Mouse (Mus musculus) lung, postnatal 0 days (tissue): ENCODE results near the gene Fyttd1. TPM values are rescaled to one million over a fixed set of nuclear protein-coding genes. Genes with fewer than 3 reads are reported as not detected.
A peak's percentile ranks its signal among the peaks of the same experiment; 100 is the strongest.

Experiments
- ATAC-seq: fragments of 200-750 bp; cut with Nextera tagmentation; 2 replicates; pipeline ENCODE4 v1.8.0; 2017; ENCODE audit warnings: moderate library complexity
- DNase-seq: peaks from one replicate; pipeline ENCODE4 v3.0.0-alpha.2; 2016; ENCODE audit warnings: low spot score
- H3K27ac ChIP-seq: fragments of 300-500 bp; sonication (generic); 2 replicates; pipeline ENCODE4 v1.5.1; 2014; ENCODE audit warnings: antibody characterized with exemption, mild to moderate bottlenecking, low read length, mixed read lengths
- H3K27me3 ChIP-seq: fragments of 300-500 bp; sonication (generic); replicated peaks from 2 replicates; pipeline ENCODE4 v1.6.1; 2014; ENCODE audit warnings: low read length, mixed read lengths; ENCODE audit not compliant: insufficient read depth
- H3K36me3 ChIP-seq: fragments of 300-500 bp; sonication (generic); 2 replicates; pipeline ENCODE4 v1.6.1; 2014; ENCODE audit warnings: low read length, mixed read lengths; ENCODE audit not compliant: insufficient read depth
- H3K4me1 ChIP-seq: fragments of 300-500 bp; sonication (generic); 2 replicates; pipeline ENCODE4 v1.6.1; 2014; ENCODE audit warnings: antibody characterized with exemption, low read depth, low read length, mixed read lengths; ENCODE audit not compliant: insufficient read depth
- H3K4me2 ChIP-seq: fragments of 300-500 bp; sonication (generic); replicated peaks from 2 replicates; pipeline ENCODE4 v1.6.1; 2014; ENCODE audit warnings: low read depth, mild to moderate bottlenecking, low read length, moderate library complexity, mixed read lengths
- H3K4me3 ChIP-seq: fragments of 300-500 bp; sonication (generic); 2 replicates; pipeline ENCODE4 v1.5.1; 2014; ENCODE audit warnings: low read depth, low read length
- H3K9ac ChIP-seq: fragments of 300-500 bp; sonication (generic); replicated peaks from 2 replicates; pipeline ENCODE4 v1.6.1; 2014; ENCODE audit warnings: low read depth, mild to moderate bottlenecking
- H3K9me3 ChIP-seq: fragments of 300-500 bp; sonication (generic); 2 replicates; pipeline ENCODE4 v1.6.1; 2016; ENCODE audit warnings: low read length, mixed read lengths
- CTCF ChIP-seq: IDR thresholded peaks from 2 replicates; pipeline ENCODE4 v1.5.1; 2016; ENCODE audit warnings: antibody characterized with exemption, mild to moderate bottlenecking
- EP300 ChIP-seq: IDR thresholded peaks from 2 replicates; pipeline ENCODE4 v1.6.1; 2016; ENCODE audit warnings: antibody characterized with exemption, mild to moderate bottlenecking, control low read depth
- WGBS: fragments of 180-500 bp; shearing (Covaris S2); extraction: QIAGEN DNeasy Blood & Tissue Kit; methylation state at CpG from one replicate; pipeline ENCODE4 v1.1.7; 2014; 5-methylcytosine and 5-hydroxymethylcytosine counted together
- polyA plus RNA-seq: library from polyadenylated mRNA; unstranded; fragments of >200 nt; fragmentation: Nextera tagmentation; extraction: Ambion mirVana; gene quantifications from 2 replicates; pipeline ENCODE4 v1.2.1, GENCODE M21; 2015

Gene Fyttd1
- polyA plus RNA-seq, 1 experiment from 2014 or later, result 63.5 TPM

GRCm38 (mm10) chr16:32901360-32902050, 24.2 kb downstream of the Fyttd1 start:
- no peak for DNase-seq
- no peak overlapping the region for H3K4me3 ChIP-seq
- no peak overlapping the region for H3K9ac ChIP-seq
- no peak overlapping the region for H3K4me2 ChIP-seq
- H3K9me3 ChIP-seq, result no peaks in the 10 kb centered on the region
- TF ChIP-seq EP300 (no peak), CTCF (no peak)
- no peaks in the 10 kb centered on the region for H3K4me1 ChIP-seq
- ATAC-seq, result no peak
- WGBS, result 80% methylated on average over 2 of the region's 2 CpGs
- H3K27ac ChIP-seq, result no peak overlapping the region
- peaks cover 12% of the 10 kb centered on the region; the same call in 1 of the 2 replicates for H3K36me3 ChIP-seq
- H3K27me3 ChIP-seq, result no peaks in the 10 kb centered on the region

- WGBS, result 59% methylated on average over 3 of the region's 3 CpGs
- no peak for ATAC-seq
Measured at GRCm38 (mm10) chr16:32902051-32902428, 24.7 kb downstream of the Fyttd1 start.

GRCm38 (mm10) chr16:32906186-32906585, 28.9 kb downstream of the Fyttd1 start:
- H3K4me2 ChIP-seq, result no peak overlapping the region
- ATAC-seq, result no peak
- WGBS, result 89% methylated on average over 2 of the region's 2 CpGs

More at GRCm38 (mm10) chr16:32902051-32902428, 24.7 kb downstream of the Fyttd1 start:
- Histone ChIP-seq H3K4me1 (no peaks in the 10 kb centered on the region), H3K36me3 (peaks cover 12% of the 10 kb centered on the region; the same call in 1 of the 2 replicates), H3K27ac (no peak overlapping the region), H3K9ac (no peak overlapping the region), H3K4me2 (no peak overlapping the region), H3K27me3 (no peaks in the 10 kb centered on the region), H3K9me3 (no peaks in the 10 kb centered on the region), H3K4me3 (no peak overlapping the region)
- no peak for TF ChIP-seq EP300
- TF ChIP-seq CTCF, result no peak
- no peak for DNase-seq

GRCm38 (mm10) chr16:32906727-32907126, 29.4 kb downstream of the Fyttd1 start:
- no peaks in the 10 kb centered on the region for H3K27me3 ChIP-seq
- TF ChIP-seq EP300, result no peak
- no peak for TF ChIP-seq CTCF
- no peak overlapping the region for H3K27ac ChIP-seq
- 60% methylated on average over 8 of the region's 8 CpGs for WGBS
- ATAC-seq (0 out of 2 replicates have a peak, but pooled peaks have one; percentile 12), DNase-seq (peak; percentile 25)
- 0 out of 2 replicates have a peak, but pooled peaks cover 8% of the 10 kb centered on the region for H3K36me3 ChIP-seq
- no peak overlapping the region for H3K9ac ChIP-seq
- H3K9me3 ChIP-seq, result no peaks in the 10 kb centered on the region
- H3K4me2 ChIP-seq, result no peak overlapping the region
- H3K4me3 ChIP-seq, result no peak overlapping the region
- H3K4me1 ChIP-seq, result no peaks in the 10 kb centered on the region

More at GRCm38 (mm10) chr16:32906186-32906585, 28.9 kb downstream of the Fyttd1 start:
- Histone ChIP-seq H3K27ac (no peak overlapping the region), H3K27me3 (no peaks in the 10 kb centered on the region), H3K4me3 (no peak overlapping the region), H3K9me3 (no peaks in the 10 kb centered on the region), H3K36me3 (0 out of 2 replicates have a peak, but pooled peaks cover 8% of the 10 kb centered on the region), H3K9ac (no peak overlapping the region), H3K4me1 (no peaks in the 10 kb centered on the region)
- no peak for DNase-seq
- TF ChIP-seq EP300 (no peak), CTCF (no peak)

- Histone ChIP-seq H3K9me3 (no peaks in the 10 kb centered on the region), H3K4me2 (peak overlapping the region; percentile 68; the same call in 1 of the 2 replicates), H3K4me3 (no peak overlapping the region), H3K27me3 (no peaks in the 10 kb centered on the region), H3K4me1 (no peaks in the 10 kb centered on the region; the same call in 1 of the 2 replicates), H3K36me3 (no peaks in the 10 kb centered on the region), H3K9ac (no peak overlapping the region), H3K27ac (no peak overlapping the region)
- ATAC-seq (no peak), DNase-seq (no peak)
- 45% methylated on average over 7 of the region's 7 CpGs for WGBS
- TF ChIP-seq EP300, result no peak
- TF ChIP-seq CTCF, result no peak
Measured at GRCm38 (mm10) chr16:32913212-32913611, 35.9 kb downstream of the Fyttd1 start.

- Histone ChIP-seq H3K27me3 (no peaks in the 10 kb centered on the region), H3K9me3 (no peaks in the 10 kb centered on the region), H3K4me2 (peak within 1 kb of the TSS; percentile 68), H3K9ac (peak within 1 kb of the TSS; percentile 94), H3K27ac (peak within 1 kb of the TSS; percentile 86), H3K4me1 (no peaks in the 10 kb centered on the region; the same call in 1 of the 2 replicates), H3K4me3 (peak within 1 kb of the TSS; percentile 94), H3K36me3 (no peaks in the 10 kb centered on the region)
- under 1% methylated on average over 77 of the region's 85 CpGs for WGBS
- DNase-seq (peak; percentile 96), ATAC-seq (peak; percentile 96)
- TF ChIP-seq CTCF (no peak), EP300 (no peak)
Measured at GRCm38 (mm10) chr16:32913937-32914881, 36.9 kb downstream of the Fyttd1 start, which contains the start of gene Lrch3. Gene Lrch3 (plus strand): TSS chr16:32914100.
